Mouse (Mus musculus) testis, adult 2 months (tissue): Measurements from ENCODE around the gene 9230102O04Rik.

Source experiments
- CTCF ChIP-seq: fragments of 200-500 bp; IDR thresholded peaks from 2 replicates; pipeline ENCODE4 v1.5.1; 2012; ENCODE audit warnings: low read depth, mild to moderate bottlenecking, inconsistent platforms, low read length, moderate library complexity; ENCODE audit not compliant: control insufficient read depth, insufficient read depth, insufficient replicate concordance
- POLR2A ChIP-seq: fragments of 200-500 bp; IDR thresholded peaks from 2 replicates; pipeline ENCODE4 v1.6.1; 2012; ENCODE audit warnings: low read depth, mild to moderate bottlenecking, inconsistent platforms, low read length, moderate library complexity; ENCODE audit not compliant: control insufficient read depth

GRCm38 (mm10) chr2:9893272-9893953 is 4.1 kb upstream of the 9230102O04Rik start:
- TF ChIP-seq CTCF = no peak
- TF ChIP-seq POLR2A = no peak
